Mouse (Mus musculus): ENCODE data around the gene Aebp1.

GRCm38 (mm10) chr11:5892151-5892591, 30.4 kb downstream of the Aebp1 start:
- TF ChIP-seq EP300 (IDR thresholded peaks at IDR 0.05; ENCODE audit: low read depth): no peak
- TF ChIP-seq CTCF (IDR thresholded peaks at IDR 0.05; ENCODE audit: low read depth): no peak

Data from liver, embryonic 14.5 days (tissue).